Mouse (Mus musculus) midbrain, embryonic 14.5 days (tissue): ENCODE data around the gene Pnkp. TPM values are rescaled to one million over a fixed set of nuclear protein-coding genes. Genes with fewer than 3 reads are reported as not detected.
A peak's percentile ranks its signal among the peaks of the same experiment; 100 is the strongest.

Experiments used
- ATAC-seq: fragments of 200-750 bp; cut with Nextera tagmentation; 2 replicates; pipeline ENCODE4 v1.8.0; 2017; ENCODE audit warnings: moderate number of reproducible peaks, moderate library complexity; ENCODE audit not compliant: low FRiP score, low TSS enrichment
- DNase-seq: peaks from one replicate; pipeline ENCODE4 v3.0.0-alpha.2; 2015
- H3K27ac ChIP-seq: fragments of 300-500 bp; sonication (generic); replicated peaks from 2 replicates; pipeline ENCODE4 v1.5.1; 2014; ENCODE audit warnings: mild to moderate bottlenecking, low read depth, low read length, moderate library complexity
- H3K27me3 ChIP-seq: fragments of 300-500 bp; sonication (generic); 2 replicates; pipeline ENCODE4 v1.6.1; 2014; ENCODE audit warnings: low read length, control low read depth, mixed read lengths; ENCODE audit not compliant: control insufficient read depth, insufficient read depth
- H3K36me3 ChIP-seq: fragments of 300-500 bp; sonication (generic); 2 replicates; pipeline ENCODE4 v1.6.1; 2014; ENCODE audit warnings: low read length, control low read depth; ENCODE audit not compliant: control insufficient read depth, insufficient read depth
- H3K4me1 ChIP-seq: fragments of 300-500 bp; sonication (generic); 2 replicates; pipeline ENCODE4 v1.6.1; 2014; ENCODE audit warnings: mild to moderate bottlenecking, antibody characterized with exemption, low read length, control low read depth; ENCODE audit not compliant: control insufficient read depth, insufficient read depth
- H3K4me2 ChIP-seq: fragments of 300-500 bp; sonication (generic); 2 replicates; pipeline ENCODE4 v1.6.1; 2014; ENCODE audit warnings: mild to moderate bottlenecking, low read length, moderate library complexity
- H3K4me3 ChIP-seq: fragments of 300-500 bp; sonication (generic); replicated peaks from 2 replicates; pipeline ENCODE4 v1.5.1; 2014; ENCODE audit warnings: low read depth, low read length
- H3K9ac ChIP-seq: fragments of 300-500 bp; sonication (generic); replicated peaks from 2 replicates; pipeline ENCODE4 v1.6.1; 2014; ENCODE audit warnings: mild to moderate bottlenecking, low read length, moderate library complexity
- H3K9me3 ChIP-seq: fragments of 300-500 bp; sonication (generic); 2 replicates; pipeline ENCODE4 v1.6.1; 2016; ENCODE audit warnings: low read length, control low read depth, mixed read lengths; ENCODE audit not compliant: control insufficient read depth
- WGBS: fragments of 180-500 bp; shearing (Covaris S2); extraction: QIAGEN DNeasy Blood & Tissue Kit; methylation state at CpG from one replicate; pipeline ENCODE4 v1.1.7; 2014; 5-methylcytosine and 5-hydroxymethylcytosine counted together
- polyA plus RNA-seq: library from polyadenylated mRNA; unstranded; fragments of >200 nt; fragmentation: Nextera tagmentation; extraction: Ambion mirVana; gene quantifications from 2 replicates; pipeline ENCODE4 v1.2.1, GENCODE M21; 2014

Pnkp gene
- polyA plus RNA-seq, 1 experiment from 2014 or later: 30.4 TPM

DNA sequence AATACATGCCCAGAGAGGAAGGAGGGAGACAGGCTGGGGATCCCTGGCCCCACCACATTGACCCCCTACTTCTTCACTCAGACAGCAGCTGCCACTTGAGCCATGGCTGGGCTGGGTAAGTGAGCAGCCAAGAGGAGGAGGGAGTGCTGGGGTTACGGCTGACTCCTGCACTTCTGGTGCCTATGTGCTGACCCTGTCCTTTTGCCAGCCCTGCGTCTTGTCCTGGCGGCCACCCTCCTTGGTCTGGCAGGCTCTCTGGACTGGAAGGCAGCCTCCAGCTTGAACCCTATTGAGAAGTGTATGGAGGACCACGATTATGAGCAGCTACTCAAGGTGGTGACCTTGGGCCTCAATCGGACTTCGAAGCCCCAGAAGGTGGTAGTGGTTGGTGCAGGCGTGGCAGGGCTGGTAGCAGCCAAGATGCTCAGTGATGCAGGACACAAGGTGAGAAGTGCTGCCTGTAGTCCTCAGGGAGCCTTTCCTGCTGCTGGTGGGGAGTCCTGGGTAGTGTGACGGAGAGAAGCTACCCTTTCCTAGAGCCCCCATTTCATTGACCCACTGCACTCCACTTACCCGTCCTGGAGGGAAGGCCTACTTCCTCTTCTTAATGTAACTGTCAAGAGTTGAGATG, 20.4 kb upstream of the Pnkp start:
- Histone ChIP-seq H3K4me3 (no peak overlapping the region), H3K36me3 (peaks cover 22% of the 10 kb centered on the region), H3K9ac (no peak overlapping the region), H3K9me3 (no peaks in the 10 kb centered on the region), H3K27me3 (peaks cover 15% of the 10 kb centered on the region), H3K4me2 (no peak overlapping the region), H3K4me1 (peaks cover 6% of the 10 kb centered on the region; the same call in 1 of the 2 replicates), H3K27ac (no peak overlapping the region)
- no peak for ATAC-seq
- DNase-seq: no peak
- WGBS: 89% methylated on average over 9 of the region's 9 CpGs

DNA sequence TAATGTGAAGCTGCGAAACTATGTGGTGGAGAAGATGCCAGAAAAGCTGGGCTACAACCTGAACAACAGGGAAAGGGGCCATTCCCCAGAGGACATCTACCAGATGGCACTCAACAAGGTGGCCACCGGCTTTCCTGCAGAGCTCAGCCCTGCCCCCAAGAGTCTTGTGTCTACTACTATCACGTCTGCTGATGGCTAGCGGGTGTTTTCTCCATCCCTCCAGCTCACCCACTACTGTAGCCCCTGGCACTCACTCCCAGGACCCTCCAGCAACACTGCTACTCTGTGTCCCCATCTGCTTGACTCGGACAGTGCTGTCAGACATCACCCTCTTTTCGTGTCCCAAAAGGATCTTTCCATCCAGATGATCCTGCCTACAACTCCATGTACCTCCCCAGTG, 18.9 kb upstream of the Pnkp start:
- DNase-seq (no peak), ATAC-seq (no peak)
- WGBS: 84% methylated on average over 6 of the region's 6 CpGs
- Histone ChIP-seq H3K27ac (no peak overlapping the region), H3K27me3 (peaks cover 15% of the 10 kb centered on the region), H3K9ac (no peak overlapping the region), H3K4me2 (no peak overlapping the region), H3K36me3 (peaks cover 27% of the 10 kb centered on the region), H3K4me1 (peaks cover 6% of the 10 kb centered on the region; the same call in 1 of the 2 replicates), H3K9me3 (no peaks in the 10 kb centered on the region), H3K4me3 (no peak overlapping the region)

DNA sequence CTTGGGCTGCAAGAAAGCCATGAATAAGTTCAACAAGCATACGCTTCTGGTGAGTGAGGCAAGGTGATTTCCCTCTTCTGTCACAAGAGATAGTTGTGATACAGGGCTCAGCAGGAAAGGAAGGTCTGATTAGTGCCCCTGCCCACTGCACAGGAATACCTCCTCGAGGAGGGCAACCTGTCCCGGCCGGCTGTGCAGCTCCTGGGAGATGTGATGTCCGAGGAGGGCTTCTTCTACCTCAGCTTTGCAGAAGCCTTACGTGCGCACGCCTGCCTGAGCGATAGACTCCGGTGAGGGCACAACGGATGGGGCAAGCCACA, 17.8 kb upstream of the Pnkp start:
- H3K27ac ChIP-seq: no peak overlapping the region
- peaks cover 38% of the 10 kb centered on the region for H3K36me3 ChIP-seq
- H3K4me2 ChIP-seq: peak overlapping the region; percentile 56
- peaks cover 6% of the 10 kb centered on the region; the same call in 1 of the 2 replicates for H3K4me1 ChIP-seq
- DNase-seq: no peak
- ATAC-seq: no peak; the same call in 1 of the 2 replicates
- no peaks in the 10 kb centered on the region for H3K9me3 ChIP-seq
- peak overlapping the region; percentile 27 for H3K4me3 ChIP-seq
- peak overlapping the region; percentile 43; the same call in 1 of the 2 replicates for H3K9ac ChIP-seq
- peaks cover 15% of the 10 kb centered on the region for H3K27me3 ChIP-seq
- 30% methylated on average over 11 of the region's 11 CpGs for WGBS

DNA sequence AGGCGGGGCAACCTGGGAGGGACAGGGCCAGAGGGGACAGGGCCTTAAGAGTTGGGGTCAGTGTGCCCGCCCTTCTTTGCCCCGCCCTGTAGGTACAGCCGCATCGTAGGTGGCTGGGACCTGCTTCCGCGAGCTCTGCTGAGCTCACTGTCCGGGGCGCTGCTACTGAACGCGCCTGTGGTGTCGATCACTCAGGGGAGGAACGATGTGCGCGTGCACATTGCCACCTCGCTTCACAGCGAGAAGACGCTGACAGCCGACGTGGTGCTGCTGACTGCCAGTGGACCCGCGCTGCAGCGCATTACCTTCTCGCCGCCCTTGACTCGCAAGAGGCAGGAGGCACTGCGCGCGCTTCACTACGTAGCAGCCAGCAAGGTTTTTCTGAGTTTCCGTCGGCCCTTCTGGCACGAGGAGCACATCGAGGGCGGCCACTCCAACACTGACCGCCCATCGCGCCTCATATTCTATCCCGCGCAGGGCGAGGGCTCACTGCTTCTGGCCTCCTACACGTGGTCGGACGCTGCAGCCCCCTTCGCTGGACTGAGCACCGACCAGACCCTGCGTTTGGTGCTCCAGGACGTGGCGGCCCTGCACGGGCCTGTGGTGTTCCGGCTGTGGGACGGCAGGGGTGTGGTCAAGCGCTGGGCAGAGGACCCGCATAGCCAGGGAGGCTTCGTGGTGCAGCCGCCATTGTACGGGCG, 17.3 kb upstream of the Pnkp start:
- peak overlapping the region; percentile 27 for H3K4me3 ChIP-seq

DNA sequence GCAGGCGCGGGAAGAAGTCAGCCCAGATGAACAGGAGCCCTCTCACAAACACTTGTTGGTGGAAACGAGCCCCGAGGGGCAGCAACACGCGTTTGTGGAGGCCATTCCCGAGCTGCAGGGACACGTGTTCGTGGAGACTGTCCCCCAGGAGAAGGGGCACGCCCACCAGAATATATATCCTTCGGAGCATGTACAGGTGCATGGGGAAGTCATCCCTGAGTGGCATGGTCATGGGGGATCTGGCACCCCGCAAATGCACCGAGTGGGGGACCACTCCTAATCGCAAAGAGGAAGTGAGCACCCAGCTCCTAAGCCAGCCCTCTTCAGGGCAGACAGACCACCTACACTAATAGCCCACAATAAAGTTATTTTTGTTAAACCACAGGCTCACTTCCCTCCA, 16.5 kb upstream of the Pnkp start:
- H3K36me3 ChIP-seq: peaks cover 51% of the 10 kb centered on the region
- 53% methylated on average over 14 of the region's 14 CpGs for WGBS

More for the DNA sequence above, 17.3 kb upstream of the Pnkp start:
- peak; percentile 54 for ATAC-seq
- Histone ChIP-seq H3K9ac (peak overlapping the region; percentile 43; the same call in 1 of the 2 replicates), H3K4me1 (peaks cover 6% of the 10 kb centered on the region; the same call in 1 of the 2 replicates), H3K27me3 (peaks cover 15% of the 10 kb centered on the region), H3K9me3 (no peaks in the 10 kb centered on the region), H3K36me3 (peaks cover 43% of the 10 kb centered on the region), H3K27ac (no peak overlapping the region), H3K4me2 (peak overlapping the region; percentile 56)
- DNase-seq: peak; percentile 78
- WGBS: 2% methylated on average over 58 of the region's 58 CpGs

DNA sequence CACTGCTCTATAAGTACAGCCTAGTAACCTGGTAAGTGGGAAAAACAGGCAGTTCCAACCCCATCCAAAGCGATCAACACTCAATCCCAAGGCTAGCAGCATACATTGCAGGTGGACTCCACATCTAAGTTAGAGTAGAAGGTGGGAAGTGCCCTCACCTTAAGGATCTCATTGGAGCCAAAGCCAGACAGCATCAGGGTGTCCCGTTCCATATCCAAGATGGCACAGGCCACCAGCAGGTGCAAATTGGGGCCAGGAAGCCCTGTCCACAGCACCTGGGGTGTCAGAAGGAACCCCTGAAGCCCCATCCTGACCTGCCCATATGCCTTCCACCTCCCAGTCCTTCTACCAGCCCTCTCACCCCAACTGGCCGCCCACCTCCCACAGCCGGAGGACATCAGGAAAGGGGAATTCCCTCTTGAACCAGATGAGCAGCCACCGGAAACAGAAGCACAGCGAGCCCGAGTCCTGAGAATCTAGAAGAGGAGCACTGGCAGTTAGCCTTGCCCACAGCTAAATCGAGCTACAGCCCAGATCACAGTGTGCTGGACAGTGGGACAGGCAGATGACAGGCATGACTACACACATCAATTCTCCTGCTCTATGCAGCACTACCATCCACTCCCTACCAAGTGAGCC, 15.0 kb upstream of the Pnkp start:
- Histone ChIP-seq H3K4me3 (no peak overlapping the region), H3K4me2 (no peak overlapping the region), H3K36me3 (peaks cover 66% of the 10 kb centered on the region), H3K27me3 (peaks cover 15% of the 10 kb centered on the region), H3K9ac (no peak overlapping the region), H3K9me3 (no peaks in the 10 kb centered on the region), H3K4me1 (peaks cover 6% of the 10 kb centered on the region; the same call in 1 of the 2 replicates), H3K27ac (no peak overlapping the region)
- ATAC-seq: no peak
- no peak for DNase-seq
- 90% methylated on average over 8 of the region's 8 CpGs for WGBS

More for the DNA sequence above, 16.5 kb upstream of the Pnkp start:
- no peak for DNase-seq
- Histone ChIP-seq H3K4me1 (peaks cover 6% of the 10 kb centered on the region; the same call in 1 of the 2 replicates), H3K9ac (peak overlapping the region; percentile 43; the same call in 1 of the 2 replicates), H3K27ac (no peak overlapping the region), H3K4me3 (no peak overlapping the region; the same call in 1 of the 2 replicates), H3K27me3 (peaks cover 15% of the 10 kb centered on the region), H3K9me3 (no peaks in the 10 kb centered on the region), H3K4me2 (peak overlapping the region; percentile 56)
- no peak for ATAC-seq

DNA sequence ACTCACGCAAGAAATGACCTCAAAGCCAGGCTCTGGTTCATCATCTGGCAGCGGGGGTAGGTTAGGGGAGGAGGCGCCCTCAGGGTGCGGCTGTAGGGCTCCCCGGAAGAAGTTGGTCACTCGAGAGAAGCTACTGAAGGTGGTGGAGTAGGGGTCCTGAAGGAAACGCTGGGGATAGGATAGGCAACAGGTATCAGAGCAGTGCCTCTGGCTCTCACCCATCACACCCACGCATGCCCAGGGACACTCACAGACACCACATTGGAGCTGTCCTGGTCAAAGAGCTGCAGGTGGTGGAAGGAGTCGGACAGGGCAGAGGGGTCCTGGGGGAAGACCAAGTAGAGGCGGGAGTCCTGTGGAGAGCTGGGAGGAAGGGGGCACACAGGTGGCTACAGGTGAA, 11.9 kb upstream of the Pnkp start:
- Histone ChIP-seq H3K9ac (no peak overlapping the region), H3K9me3 (no peaks in the 10 kb centered on the region), H3K4me2 (no peak overlapping the region), H3K4me3 (no peak overlapping the region), H3K4me1 (peaks cover 12% of the 10 kb centered on the region), H3K27ac (no peak overlapping the region), H3K36me3 (peaks cover 66% of the 10 kb centered on the region), H3K27me3 (peaks cover 9% of the 10 kb centered on the region)
- no peak for DNase-seq
- no peak for ATAC-seq
- 93% methylated on average over 10 of the region's 10 CpGs for WGBS

DNA sequence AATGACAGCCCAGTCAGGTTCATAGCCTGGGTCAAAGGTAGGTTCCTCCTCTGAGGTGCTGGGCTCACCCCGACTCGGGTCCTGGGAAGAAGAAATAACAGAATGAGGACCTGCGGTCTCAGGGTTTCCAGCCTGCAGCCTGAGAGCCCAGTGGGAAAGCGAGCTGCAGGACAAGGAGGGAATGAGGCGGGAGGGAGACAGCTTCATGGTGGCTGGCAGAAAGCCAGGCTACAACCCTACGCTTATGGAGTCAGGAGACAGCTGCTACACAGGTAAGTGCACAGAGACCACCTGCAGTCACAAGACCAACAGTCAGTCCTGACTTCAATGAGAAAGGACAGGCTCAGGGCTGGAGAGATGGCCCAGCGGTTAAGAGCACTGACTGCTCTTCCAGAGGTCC, 10.1 kb upstream of the Pnkp start:
- ATAC-seq (no peak), DNase-seq (no peak)
- peaks cover 54% of the 10 kb centered on the region for H3K36me3 ChIP-seq
- no peak overlapping the region for H3K4me2 ChIP-seq
- no peaks in the 10 kb centered on the region for H3K27me3 ChIP-seq
- no peaks in the 10 kb centered on the region for H3K9me3 ChIP-seq
- 91% methylated on average over 7 of the region's 7 CpGs for WGBS
- no peak overlapping the region for H3K4me3 ChIP-seq
- H3K27ac ChIP-seq: no peak overlapping the region
- no peak overlapping the region for H3K9ac ChIP-seq
- H3K4me1 ChIP-seq: peaks cover 18% of the 10 kb centered on the region
